Mouse (Mus musculus) heart, postnatal 4 days (tissue): ENCODE results near the gene Thbs4. TPM values are rescaled to one million over a fixed set of nuclear protein-coding genes. Genes with fewer than 3 reads are reported as not detected.
"Not testable (repeated sequence)": the region's sequence is repeated elsewhere in the genome, so short reads cannot be mapped to it uniquely, and the experiment has no call there.

ENCODE experiments used
- DNase-seq: peaks from one replicate; pipeline ENCODE4 v3.0.0; 2021
- total RNA-seq, 2 experiments: library from RNA; stranded (reverse); gene quantifications; 2 replicates each; pipeline ENCODE4 v1.2.3; 2021

Gene Thbs4
- total RNA-seq = 10 to 100 TPM; 23.8 to 27.2 TPM

DNA sequence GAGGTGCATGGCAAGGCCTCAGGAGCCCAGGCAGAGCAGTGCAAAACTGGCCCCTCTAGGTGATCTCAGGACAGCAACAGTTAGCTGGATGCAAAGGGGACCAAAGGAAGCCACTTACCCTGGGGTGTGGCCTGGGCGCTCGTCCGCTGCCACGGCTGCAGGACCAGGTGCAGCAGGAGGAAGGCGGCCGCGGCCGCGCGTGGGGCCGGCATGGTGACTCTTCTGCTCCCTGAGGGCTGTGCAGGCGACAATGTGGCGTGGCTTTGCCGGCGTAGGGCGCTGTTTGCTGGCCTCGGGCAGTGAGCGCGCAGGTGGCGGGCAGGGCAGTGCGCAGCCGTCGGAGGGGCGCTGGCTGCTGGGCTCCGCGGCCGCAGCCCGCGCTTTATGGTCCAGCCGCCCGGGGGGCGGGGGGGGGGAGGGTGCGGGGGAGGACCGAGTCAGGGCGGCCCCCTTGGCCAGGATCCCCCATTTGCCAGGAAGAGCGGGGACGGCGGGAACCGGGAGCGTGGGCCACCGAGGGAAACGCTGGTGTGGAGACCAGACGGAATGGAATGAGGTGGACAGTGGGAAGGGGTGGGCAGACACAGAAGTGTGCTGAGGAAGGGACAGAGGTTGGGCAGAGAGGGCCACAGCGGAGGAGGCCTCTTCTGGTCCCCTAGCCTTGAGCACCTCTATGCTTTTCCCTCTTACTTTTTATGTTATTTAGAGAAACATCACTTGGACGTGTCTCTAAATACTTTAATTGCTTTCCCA is at the start of gene Thbs4:
Thbs4 (minus strand) TSS at position 357 of the 753 bp plus-strand sequence.
- peak; percentile 49 for DNase-seq

DNA sequence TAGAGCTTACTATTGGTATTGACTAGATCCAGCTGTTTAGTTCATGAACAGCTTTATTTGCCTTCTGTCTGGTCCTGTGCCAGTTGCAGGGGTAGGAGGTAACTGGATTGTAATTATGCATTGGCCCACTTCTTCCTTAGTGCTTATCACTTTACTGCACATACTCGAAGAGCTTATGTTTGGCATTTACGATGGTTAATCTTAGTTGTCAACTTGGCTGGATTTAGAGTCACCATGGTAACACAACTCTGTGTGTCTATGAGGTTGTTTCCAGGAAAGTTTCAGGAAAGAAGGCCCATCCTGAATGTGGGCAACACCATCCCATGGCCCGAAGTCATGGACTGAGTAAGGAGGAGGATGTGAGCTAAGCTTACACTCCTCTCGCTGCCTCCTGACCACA is 38.5 kb upstream of the Thbs4 start:
- DNase-seq = no peak

DNA sequence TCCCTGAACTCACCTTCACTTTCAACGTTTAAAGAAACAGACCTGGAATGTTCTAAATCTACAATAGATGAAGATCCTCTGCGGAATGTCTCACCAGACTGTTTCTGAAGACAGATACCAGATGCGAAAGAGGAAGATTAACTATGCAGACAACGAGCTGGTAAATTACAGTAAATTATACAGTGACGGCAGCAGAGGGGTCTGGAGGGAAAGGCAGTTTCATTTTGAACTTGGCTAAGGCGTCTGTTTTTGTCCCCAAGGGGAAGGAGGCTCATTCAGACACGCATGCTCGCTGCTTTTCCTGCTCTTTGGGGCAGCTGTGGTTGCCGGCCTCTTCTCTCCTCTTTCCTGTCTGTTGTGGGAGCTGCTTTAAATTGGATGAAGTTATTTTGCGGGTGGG is 34.2 kb upstream of the Thbs4 start:
- DNase-seq = peak; percentile 25

DNA sequence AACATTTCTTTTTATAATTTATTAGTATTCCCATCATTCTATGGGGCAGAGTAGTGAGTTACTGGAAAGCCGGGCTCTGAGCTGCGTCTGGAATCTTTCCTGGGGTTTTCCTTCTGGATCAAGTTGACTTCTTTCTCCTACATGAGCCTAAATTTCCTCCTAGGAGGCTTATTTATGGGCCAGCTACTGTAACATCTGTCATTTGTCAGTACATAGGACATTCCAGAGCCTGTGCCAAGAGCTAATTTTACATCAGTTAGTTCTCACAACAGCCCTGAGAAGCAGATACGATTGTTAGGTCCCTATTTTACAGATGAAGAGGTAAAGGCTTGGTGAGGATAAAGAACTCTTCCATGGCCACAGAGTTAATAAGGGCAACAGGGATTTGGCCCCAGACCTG is 22.7 kb upstream of the Thbs4 start:
- no peak for DNase-seq

DNA sequence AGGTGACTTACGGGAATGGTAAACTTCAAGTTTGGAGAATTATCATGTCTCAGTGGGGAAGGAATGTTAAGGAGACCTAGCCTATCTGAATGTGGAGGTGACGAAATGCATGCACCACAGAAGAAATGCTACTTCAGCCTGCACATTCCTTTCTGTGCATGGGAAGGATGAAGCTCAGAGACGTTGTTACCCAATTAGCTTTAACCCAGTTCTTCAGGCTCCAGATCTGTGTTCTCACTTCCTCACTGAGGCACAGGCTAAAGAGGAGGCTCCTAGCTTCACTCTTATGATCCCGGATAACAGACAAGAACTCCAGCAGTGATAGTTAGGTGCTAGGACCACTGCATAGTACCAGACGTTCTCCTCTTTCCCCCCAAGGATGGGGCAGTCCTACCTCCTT is 21.7 kb upstream of the Thbs4 start:
- no peak for DNase-seq

DNA sequence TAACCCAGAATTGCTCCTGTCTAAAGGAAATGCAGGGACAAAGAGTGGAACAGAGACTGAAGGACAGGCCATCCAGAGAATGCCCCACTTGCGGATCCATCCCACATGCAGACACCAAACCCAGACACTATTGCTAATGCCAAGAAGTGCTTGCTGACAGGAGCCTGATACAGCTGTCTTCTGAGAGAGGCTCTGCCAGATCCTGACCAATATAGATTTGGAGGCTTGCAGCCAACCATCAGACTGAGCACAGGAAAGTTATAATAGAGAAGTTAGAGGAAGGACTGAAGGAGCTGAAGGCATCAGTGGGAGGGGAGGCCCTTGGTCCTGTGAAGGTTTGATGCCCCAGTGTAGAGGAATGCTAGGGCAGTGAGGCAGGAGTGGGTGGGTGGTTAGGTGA is 16.0 kb upstream of the Thbs4 start:
- not testable (repeated sequence) for DNase-seq

DNA sequence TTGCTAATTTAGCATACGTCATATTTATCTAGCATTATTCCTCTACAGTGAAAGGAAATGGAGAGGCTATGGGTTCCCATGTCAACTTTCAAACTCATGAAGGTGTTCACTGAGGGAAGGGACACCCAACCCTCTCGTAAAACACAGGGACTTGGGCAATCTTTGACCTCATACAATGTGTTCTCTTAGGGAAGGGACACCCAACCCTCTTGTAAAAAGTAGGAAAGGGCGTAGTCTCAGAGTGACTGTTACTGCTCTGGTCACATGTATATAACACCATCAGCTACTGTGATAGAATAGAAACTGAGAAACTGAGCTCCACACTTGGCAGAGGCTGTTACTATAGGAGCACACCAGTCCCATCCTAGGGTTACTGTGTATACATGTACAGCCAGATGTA is 13.2 kb upstream of the Thbs4 start:
- DNase-seq = no peak

DNA sequence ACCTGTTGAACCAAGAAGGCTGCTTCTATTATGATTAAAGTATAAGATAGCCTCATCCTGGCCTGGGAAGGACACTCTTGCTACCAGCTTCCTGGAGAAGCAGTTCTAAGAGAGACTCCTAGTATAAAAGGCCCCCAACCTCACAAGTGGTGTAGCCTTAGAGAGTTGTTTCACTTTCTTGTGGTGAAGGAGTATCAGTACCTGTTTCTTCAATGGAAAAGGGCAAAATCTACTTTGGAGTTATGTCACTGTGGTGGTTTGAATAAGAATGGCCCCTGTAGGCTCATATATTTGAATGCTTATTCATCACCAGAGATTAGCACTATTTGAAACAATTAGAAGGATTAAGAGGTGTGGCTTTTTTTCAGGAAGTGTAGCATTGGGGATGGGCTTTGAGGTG is 12.2 kb upstream of the Thbs4 start:
- no peak for DNase-seq

DNA sequence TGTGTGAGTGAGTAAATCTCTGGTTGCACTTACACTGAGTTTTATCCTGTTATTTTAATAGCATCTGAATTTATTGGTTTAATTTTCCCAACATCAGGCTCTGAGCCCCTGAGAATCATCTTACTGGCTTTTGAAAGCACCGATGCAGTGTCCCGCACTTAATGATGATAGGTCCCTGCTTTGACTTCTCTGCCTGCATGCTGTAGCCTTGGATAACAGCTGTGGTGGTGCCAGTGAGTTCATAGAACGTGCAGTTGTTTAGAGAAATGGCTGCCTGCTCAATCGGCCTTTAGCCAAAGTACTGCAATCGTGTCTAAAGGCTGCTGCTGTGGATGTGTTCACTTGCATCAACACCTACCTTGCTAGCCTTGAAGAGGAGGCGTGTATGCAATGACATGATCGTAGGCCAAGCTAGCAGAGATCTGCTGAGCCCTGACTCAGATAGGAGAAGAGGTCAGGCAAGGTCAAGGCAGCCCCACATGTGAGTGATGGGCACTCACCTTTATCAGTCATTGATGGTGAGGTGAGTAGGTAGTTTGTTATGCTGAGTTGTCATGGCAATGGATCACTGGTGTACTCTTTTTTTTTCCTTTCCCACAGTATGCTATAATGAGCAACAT is 4.8 kb upstream of the Thbs4 start:
- DNase-seq = no peak

DNA sequence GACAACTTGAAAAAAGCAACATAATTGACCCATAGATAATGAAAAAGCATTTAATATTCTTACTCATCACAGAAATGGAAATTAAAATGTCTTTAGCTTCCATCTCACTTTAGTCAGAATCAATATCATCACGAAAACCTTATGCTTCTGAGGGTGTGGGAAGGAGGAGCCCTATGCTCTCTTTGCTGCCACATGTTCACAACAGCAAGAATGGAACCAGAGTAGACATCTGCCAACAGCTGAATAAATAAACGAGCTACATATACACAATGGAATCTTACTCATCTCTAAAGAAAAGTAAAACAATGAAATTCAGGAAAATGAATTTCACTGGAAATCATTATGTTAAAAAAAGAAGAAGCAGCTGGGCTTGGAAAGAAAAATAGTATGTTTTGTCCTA is 4.2 kb upstream of the Thbs4 start:
- no peak for DNase-seq

DNA sequence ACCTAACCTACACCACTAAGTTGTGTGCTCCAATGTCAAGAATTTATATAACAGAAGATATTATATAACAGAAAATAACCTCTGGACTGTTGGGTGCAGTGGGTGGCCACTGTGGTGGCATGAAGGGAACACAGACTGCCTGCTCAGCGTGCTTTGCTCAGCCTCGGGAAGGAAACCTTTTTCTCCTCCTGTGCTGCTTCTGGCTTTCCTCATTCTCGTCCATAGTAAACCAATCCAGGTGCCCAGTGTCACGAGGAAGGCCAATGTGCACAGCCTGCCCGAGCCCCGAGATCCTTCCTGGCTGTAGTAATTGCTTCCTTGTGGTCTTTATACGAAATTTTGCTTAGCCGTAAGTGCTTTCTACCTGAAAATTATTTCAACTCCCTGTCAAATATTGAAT is 982 bp downstream of the Thbs4 start:
- DNase-seq = no peak

DNA sequence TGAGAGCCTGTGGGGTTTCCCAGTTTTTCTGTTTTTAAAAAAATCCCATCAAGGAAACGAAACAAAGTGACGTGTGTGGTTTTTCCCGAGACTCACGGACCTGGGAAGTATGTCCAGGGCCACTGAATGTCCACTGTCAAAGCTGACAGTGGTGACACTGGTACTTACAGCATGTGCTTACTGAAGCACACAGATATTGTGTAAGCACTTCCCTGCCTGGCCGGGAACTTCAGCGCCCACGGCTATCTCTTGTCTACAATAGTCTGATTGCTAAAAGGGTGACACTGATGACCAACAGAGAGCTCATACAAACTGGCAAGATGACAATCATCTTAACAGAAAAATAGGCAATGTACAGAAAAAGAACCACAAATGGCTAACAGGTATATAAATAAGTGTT is 3.1 kb downstream of the Thbs4 start:
- no peak for DNase-seq

DNA sequence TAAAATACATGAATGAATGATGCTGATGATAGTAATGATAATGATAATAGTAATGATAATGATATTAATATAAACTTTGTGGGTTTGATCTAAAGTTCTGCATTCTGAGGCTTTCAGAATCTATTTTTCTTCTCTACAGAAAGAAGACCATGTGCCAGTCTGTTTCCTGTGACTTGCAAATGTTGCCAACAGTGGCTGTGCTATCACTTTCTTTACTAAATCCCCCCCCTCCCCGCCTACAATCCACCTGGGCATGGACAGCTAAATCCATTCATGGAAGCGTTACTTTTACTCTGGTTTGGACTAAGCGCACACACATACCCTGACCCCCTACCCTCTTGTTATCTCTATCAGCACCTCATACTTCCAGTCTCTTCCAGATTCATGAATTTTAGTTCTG is 10.3 kb downstream of the Thbs4 start:
- no peak for DNase-seq

DNA sequence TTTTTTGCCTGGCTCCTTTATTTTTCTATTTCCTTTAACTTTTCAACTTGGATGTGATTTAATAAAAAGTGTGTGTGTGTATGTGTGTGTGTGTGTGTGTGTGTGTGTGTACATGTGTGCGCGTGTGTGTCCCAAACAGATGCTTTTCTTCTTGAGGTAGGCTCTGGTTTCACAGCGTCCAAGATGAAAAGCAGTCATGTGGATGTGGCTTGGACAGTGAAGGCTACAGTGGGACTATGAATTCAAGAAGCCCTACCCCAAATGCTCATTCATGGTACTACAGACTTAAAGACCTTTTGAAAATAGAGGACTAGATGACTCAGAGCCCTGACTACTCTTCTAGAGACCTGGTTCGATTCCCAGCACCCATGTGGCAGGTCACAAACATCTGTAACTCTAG is 11.1 kb downstream of the Thbs4 start:
- no peak for DNase-seq

DNA sequence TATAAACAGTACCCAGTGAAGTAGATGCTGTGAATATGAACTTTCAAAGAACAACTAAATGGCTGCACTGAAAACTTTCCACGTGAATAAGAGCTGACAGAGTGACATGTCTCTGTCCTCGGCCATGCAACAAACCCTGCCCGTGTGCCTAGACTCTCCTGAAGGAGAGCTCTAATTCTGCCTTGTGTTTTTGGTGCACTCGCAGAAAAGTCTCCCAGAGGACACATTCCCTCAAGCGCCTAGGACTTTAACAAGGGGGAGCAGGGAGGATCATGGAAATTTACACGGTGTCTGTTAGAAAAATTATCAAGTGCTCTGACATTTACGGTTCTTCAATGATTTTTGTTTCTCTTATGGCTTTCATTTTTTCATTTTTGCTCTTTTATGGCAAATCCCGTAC is 13.7 kb downstream of the Thbs4 start:
- DNase-seq = no peak

DNA sequence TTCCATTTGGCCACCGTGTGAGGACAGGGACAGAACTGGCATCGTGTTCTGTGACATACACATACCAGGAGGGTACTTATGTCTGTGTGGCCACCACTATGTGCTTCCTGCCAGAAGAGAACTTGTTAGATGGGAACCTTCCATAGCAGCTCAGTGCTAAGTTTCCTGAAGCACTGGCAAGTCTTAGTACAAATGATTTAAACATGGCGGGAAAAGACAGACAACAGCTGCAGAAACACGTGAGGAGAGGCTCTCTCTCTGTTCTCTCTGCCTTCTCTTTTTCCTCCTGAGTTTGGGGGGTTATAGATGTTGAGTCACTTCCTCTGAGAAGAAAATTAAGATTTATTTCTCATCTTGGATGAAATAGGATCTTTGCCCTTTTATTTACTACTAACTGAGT is 14.5 kb downstream of the Thbs4 start:
- no peak for DNase-seq

DNA sequence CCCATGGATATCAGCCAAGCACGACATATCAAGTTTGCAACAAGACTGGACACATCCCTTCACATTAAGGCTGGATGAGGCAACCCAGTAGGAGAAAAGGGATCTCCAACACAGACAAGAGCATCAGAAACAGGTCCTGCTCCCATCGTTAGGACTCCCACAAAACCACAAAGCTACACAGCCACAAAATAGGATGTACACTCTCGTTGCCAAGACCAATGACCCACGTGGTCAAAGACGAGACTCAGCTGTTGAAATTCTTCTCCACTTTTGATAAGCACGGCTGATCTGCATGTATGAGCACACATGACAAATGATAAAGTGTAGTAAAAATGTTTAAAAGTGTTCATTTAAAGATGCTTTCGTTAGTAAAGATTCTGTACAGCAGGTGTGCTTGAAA is 16.0 kb downstream of the Thbs4 start:
- DNase-seq = no peak

DNA sequence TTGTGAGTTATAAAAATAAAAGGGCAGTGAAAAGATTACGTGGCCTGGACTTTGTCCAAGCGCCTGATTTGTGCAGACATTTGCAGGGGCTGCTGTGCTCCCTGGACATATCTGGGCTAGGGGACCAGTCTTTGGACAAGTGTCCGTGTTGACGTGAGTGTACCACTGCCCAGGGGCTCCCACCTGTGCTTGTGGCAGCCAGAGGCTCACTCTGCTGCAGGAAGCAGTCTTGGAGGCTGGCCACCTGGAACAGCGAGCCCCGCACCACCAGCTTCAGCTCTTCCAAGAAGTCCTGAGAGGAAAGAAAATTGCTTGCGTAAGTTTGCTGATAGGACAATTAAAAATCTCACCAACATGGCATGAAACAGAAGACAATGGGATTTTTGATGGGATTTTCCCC is 18.7 kb downstream of the Thbs4 start:
- no peak for DNase-seq

DNA sequence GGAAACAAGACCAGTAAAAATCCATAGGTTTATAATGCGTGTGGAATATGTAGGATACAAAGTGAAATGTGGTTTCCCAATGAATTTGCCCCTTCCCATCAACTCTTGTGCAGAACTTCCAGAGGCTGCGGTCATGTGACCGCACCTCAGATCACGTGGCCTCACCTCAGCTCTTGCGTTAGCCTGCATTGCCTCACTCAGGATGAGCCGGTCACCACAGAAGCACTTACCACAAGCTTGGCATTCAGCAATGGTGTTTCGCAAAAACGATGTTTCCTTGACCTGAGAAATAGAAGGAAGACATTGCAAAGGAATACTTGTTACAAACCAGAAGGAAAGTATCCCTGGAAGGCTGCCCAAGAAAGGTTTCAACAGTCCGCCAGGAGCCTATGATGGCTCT is 19.7 kb downstream of the Thbs4 start:
- no peak for DNase-seq

DNA sequence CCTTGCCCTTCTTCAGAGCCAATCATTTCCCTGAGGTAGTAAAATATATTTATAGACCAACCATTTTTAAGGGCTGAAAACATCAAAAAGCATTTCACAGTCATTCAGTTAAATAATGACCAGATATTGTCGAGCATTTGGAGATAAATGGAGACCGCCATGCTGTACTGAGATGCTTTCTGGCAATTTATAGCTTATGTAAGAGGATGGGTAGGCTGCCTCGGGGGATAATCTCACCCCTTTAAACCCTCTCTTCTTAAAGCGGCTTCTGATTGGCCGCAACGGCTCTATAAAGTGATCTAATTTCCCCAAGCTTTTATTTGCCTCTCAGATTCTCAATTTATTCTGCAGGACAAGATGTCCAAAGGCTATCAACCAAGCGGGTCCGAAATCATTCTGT is 22.1 kb downstream of the Thbs4 start:
- no peak for DNase-seq

DNA sequence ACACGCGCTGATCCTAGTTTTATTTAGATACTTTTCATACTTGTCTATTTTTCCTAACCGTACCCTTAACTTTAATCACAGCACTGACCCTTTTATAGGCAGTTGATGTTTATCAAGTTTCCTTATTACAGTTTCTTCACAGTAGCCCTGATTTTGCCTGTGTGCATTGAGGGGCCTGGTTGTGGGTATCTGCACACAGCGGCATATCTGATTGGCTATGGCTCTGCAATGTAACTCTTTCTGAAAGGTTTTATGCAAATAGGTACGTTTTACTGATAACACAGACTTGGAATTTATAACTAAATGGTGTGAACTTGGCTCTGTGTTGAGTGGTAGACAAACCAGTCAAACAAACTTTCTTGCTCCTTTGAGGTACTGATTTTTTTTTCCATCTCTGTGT is 23.1 kb downstream of the Thbs4 start:
- DNase-seq = no peak

DNA sequence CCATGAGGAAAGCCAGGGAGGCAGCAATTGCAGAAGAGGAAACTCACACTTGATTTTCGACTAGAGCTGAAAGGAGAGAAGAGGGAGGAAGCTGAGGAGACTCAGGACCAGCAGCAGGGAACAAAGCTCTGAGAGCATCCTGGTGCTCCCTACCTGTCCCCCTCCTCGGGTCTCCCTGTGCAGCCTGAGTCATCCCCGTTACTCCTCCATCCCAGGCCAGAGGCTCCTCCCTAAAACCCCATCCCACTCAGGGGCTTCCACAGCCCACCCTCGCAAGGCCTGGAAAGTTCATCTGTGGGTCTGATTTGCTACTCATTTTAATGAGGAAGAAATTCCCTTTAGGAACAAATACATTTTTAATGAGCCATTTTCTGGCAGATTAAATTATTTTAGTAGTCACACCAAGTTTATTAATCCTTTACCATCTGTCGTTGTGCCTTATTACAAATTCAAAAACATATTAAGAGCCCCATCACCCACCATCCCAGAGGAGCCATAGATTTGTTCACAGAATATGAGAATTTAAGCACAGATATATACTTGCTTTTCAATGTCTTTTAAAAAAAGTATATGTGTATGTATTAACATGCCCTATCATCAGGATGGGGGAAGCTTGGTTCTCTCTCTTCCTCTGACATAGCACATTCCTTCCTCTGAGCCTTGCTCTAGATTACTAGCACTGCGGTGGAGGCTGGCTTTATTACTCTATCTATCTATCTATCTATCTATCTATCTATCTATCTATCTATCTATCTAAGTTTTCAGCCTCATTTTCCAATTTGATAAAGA is 29.0 kb downstream of the Thbs4 start:
- DNase-seq = no peak

DNA sequence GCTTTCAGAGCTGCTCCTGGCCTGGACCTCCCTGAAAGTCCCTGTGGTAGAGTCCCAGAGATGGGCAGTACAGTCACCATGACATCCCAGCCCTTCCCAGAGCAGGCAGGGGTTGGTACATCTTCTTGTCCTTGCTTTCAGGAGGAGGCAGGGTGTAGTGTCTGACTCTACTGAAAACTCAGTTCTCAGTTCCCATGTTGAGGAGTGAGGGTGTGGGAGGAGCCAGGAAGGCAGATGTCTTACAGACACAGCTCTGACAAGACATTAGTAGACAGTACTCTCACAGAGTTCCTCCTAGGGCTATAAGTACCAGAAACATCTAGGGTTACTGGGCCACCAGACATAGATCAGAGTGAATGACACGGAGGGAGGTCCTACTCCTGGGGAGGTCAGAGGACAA is 32.3 kb downstream of the Thbs4 start:
- no peak for DNase-seq

DNA sequence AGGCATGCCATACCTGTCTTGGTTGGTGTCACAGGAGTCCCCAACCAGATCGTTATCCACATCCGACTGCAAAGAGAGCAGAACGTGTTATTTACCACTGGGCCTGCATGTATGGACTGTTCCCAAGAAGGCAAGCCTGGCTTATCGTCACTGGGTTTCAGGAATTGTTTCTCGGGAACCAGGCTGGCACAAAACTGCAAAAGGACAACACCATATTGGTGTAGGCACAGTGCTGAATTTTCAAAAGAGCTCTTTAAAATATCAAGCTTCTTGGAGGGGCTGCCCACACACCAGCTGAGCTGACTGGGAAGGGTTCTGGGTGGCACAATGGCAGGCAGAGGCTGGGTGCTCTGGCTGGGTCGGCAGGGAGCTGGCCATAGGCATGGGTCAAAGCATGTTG is 34.1 kb downstream of the Thbs4 start:
- no peak for DNase-seq
